Mouse (Mus musculus) cerebellum, adult 2 months (tissue): ENCODE data around the gene Tmem161b.

Source experiments
- CTCF ChIP-seq: fragments of 200-500 bp; IDR thresholded peaks from 2 replicates; pipeline ENCODE4 v1.5.1; 2011; ENCODE audit warnings: low read depth, mild to moderate bottlenecking, control low read depth, low read length, moderate library complexity, borderline replicate concordance; ENCODE audit not compliant: insufficient read depth
- POLR2A ChIP-seq: fragments of 200-500 bp; IDR thresholded peaks from 2 replicates; pipeline ENCODE4 v1.6.1; 2011; ENCODE audit warnings: low read length, control low read depth, borderline replicate concordance; ENCODE audit not compliant: insufficient read depth

GRCm38 (mm10) chr13:84343272-84343671 is 121.2 kb downstream of the Tmem161b start:
- TF ChIP-seq CTCF (no peak), POLR2A (no peak)
